8 mouse cellular contexts compared by ENCODE assay signal in genomic region chr14:59809790-59810189, GRCm38 (mm10).
"Had no signal": no experiment of that assay in that cellular context is flagged by ENCODE, and none has a peak within 500 bp of the region (broad histone marks: within the 10 kb centered on the region; RNA-seq: fewer than 3 reads in every experiment).

No protein-coding gene starts in this region.

- DNase-seq: kidney, adult 8-10 months; kidney, postnatal 25 days; layer of hippocampus, adult 9-11 months; lung, adult 18-20 months; lung, postnatal 4 days; spleen, adult 18-20 months; thymus, adult 18-20 months; thymus, postnatal 14 days had no signal
